Mouse (Mus musculus): ENCODE measurements around the gene Gm10306.

Gene Gm10306

GRCm38 (mm10) chr4:94556265-94557054, at the start of gene Gm10306, which contains the start of gene Caap1:
Gene Gm10306 (plus strand): TSS chr4:94556546.
Gene Caap1 (minus strand): TSS chr4:94556796.
- peak; percentile 92 for DNase-seq (ENCODE audit: low spot score)

DNA sequence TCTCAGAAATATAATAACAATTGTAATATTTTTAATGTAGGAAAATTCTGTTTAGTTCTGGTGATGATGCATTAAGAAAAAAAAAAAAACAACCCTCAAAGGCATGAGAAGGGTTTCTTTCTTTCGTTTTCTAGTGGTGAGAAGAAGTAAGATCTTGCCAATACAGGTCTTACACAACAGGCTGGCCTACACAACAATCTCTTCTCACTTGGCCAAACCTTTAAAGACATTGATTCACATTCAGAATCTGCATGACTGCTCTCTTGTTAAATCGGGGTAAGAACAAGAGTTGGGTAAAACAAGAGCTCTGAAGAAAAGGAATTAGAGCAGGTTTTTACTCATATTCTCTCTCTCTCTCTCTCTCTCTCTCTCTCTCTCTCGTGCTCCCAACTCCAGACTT, 41.0 kb upstream of the Gm10306 start:
- no peak for DNase-seq (ENCODE audit: low spot score)

DNA sequence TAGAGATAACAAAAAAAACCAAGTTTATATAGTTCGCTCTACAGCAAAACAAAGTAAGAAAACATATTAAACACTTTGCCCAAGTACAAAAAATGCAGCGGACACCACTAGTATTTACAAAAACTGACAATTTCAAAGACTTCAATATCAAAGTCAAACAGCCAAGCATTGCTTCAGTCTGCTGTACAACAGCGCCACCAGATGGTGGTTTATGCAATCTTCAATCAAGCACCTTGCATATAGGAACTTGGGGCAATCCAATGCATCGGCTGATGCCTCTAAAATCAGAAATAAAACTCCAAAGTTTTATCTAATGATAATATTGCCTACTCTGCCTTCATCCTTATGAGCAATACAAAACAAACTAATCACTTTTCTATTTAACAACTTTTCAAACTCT, 38.7 kb upstream of the Gm10306 start:
- peak; percentile 14 for DNase-seq (ENCODE audit: low spot score)

GRCm38 (mm10) chr4:94523321-94523720, 33.0 kb upstream of the Gm10306 start:
- no peak for DNase-seq (ENCODE audit: low spot score)

DNA sequence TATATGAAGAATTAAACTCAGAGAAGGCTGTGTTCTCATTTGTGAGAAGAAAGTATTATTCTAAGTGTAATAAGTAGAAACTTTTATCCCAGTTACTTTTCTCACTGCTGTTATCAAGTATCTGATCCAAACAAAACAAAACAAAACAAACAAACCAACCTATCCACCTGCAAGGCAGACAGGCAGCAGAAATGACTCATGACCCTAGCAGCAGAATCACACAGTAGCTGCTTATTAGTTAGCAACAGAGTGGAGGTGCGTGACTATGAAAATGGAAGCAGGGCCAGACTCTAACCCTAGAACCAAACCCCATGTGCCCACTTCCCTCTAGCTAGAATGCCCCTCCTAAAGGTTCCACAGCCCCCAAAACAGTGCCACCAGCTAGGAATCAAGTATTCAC, 26.9 kb upstream of the Gm10306 start:
- DNase-seq (ENCODE audit: low spot score), result no peak

- DNase-seq (ENCODE audit: low spot score), result no peak
These were observed 23.1 kb upstream of the Gm10306 start for GRCm38 (mm10) chr4:94533205-94533604.

DNA sequence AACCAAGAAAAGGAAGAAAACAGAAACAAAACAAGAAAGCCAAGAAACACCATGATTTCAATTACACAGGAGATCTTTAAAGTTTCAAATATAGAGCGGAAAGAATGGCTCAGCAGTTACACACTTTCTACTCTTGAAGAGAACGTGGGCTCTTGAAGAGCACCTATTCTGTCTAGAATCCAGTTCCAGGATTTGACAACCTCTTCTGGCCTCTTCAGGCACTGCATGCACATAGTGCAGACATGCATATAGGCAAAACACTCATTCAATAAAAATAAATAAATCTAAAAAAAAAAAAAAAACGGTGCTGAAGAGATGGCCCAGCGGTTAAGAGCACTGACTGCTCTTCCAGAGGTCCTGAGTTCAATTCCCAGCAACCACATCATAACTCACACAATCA, 13.3 kb upstream of the Gm10306 start:
- DNase-seq (ENCODE audit: low spot score), result no peak

DNA sequence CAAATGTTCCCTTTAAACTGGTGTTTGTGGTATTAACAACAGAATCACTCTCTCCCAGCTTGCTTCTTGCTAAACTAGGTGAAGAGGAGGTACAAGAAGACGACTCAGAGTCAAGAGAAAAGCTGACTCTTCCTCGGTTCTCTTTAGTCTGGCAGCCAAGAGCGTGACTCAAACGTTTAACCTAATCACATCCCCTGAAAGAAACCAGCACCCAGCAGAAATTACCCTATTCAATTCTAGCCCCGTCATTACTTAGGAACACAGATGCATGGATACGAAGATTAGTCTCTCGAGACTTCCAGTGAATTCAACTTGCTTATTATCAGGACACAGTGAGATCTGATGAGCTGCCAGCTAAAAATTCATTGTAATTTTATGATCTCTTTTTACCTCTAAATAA, 12.0 kb upstream of the Gm10306 start:
- no peak for DNase-seq (ENCODE audit: low spot score)

- DNase-seq (ENCODE audit: low spot score), result no peak
These were observed 1.3 kb upstream of the Gm10306 start for GRCm38 (mm10) chr4:94554955-94555494.

DNA sequence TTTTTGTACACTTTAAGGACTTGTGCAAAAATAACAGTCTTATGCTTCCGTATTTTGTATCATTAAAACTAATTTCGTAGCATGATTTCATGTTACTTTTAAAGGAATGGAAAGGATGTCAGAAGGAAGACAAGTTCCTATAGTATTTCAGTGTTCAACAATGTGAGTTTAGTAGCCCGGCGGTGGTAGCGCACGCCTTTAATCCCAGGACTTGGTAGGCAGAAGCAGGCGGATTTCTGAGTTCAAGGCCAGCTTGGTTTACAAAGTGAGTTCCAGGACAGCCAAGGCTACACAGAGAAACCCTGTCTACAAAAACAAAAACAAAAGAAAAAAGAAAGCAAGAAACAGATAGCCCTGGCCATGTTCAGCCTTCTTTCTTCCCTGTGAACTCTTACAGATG, 799 bp downstream of the Gm10306 start:
- no peak for DNase-seq (ENCODE audit: low spot score)

DNA sequence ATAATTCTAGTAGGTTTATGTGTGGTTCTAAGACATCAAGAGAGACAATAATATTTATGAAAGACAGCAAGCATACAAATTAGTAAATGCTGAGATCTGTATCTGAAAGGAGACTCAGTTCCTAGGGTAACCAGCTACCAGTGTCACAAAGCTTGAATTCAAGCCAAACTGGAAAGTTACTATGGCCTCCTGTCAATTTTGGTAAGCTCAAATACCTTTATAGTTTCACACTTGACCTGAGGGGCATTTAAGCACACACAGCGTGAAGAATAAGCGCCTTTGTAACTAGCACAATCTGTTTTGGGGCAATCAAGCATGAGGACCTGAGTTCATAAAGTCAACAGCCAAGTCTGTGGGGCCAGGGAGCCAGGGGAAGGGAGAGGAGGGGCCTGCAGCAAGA, 2.9 kb downstream of the Gm10306 start:
- no peak for DNase-seq (ENCODE audit: low spot score)

GRCm38 (mm10) chr4:94560316-94560715, 4.0 kb downstream of the Gm10306 start:
- DNase-seq (ENCODE audit: low spot score), result no peak

DNA sequence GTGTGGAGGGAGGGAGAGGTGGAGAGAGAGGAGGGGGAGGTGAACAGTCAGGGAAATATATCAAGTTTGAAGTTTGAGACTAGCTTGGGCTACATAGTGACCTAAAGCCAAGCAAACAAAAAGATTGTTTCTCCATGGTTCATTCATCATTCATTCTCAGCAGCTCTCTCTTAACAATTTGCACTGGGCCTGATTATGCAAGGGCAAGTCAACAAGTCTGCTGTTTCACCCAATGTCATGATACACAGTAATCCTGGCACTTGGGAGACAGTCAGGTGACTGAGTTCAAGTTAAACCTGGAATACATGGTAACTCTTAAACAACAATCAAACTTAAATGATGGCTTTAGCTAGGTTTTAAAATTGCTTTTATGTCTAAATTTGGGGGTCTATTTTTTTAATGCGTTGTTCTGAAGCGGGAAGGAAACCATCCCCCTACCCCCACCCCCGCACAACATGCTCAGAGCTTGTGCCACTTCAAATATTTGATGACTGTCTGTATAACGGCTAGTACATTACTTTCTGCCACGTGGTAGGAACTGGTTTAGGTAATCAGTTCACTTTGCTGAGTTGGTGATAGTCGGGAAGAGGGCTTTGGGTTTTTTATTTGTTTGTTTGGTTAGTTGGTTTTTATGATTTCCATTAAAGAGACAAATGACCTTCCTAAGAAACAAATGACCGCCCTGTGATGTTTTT, 5.8 kb downstream of the Gm10306 start:
- no peak for DNase-seq (ENCODE audit: low spot score)

DNA sequence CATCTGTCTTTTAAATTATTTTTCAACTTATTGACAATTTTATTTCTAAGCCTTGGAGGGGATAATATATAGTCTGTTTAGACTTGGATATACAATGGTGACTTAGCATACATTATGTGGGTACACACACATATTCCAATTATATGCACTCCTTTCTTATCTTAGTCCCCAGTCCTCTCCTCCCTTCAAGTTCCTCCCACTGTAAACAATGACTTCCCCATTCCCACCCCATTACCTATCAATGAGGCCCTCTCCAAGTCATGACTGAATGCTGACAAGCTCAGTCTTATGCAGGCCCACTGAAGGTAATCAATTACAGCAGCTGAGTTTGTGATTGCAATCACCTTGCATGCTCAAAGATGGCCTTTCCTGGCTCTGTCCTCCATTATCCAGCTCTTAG, 8.0 kb downstream of the Gm10306 start:
- no peak for DNase-seq (ENCODE audit: low spot score)

- no peak for DNase-seq (ENCODE audit: low spot score)
These were observed 16.3 kb downstream of the Gm10306 start for GRCm38 (mm10) chr4:94572677-94573076.

DNA sequence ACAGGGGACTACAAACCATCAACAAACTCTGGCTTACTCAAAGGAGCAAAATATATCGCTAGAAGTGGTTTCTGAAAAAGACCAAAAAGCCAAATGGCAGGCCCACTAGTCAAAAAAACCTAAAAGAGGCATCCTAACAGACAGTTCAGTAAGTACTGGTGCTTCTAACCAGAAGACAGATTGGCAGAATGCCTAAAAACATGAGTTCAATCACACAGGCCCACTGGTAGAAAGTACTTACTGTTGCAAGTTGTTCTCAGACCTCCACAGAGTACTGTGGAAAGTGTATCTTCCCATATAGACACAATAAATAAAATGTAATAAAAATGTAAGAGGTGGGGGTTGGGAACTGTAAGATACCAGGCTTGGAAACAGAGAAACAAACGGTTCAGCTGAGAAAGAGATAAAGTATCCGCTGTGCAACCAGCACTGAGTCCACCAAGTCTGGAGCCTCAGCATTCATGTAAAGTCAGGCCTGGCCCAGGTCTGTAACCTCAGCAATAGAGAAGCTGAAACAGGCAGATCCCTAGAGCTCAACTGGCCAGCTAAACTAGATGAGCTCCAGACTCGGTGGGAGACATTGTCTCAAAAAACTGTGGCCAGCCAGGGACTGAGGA, 35.5 kb downstream of the Gm10306 start:
- DNase-seq (ENCODE audit: low spot score), result no peak

DNA sequence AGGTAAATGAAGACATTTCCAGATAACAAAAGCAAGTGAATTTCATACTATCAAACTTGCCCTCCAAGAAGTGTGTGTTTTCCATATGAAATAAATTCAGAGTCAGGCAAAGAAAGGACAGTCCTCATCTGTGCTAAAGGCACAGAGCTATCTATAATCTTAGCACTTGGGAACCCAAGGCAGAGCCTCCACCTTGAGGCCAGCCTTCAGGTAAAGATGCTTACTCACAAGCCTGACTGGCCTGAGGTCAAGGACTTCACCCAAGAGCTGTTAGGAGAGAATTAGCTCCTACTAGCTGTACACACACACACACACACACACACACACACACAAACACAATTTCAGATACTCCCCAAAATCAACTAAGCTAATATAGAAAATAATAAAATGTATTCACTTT, 36.4 kb downstream of the Gm10306 start:
- no peak for DNase-seq (ENCODE audit: low spot score)

DNA sequence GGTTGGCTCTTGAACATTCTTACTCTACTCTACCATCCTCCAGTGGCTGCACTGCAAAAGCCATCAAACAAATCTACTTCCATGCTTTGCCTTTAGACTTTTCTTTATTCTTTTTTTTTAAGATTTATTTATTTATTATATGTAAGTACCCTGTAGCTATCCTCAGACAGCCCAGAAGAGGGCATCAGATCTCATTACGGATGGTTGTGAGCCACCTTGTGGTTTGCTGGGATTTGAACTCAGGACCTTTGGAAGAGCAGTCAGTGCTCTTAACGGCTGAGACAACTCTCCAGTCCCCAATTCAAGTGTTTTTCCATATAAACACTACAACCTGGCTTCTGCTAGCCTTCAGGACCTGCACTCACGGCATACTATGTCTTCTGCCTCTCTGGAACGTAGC, 45.0 kb downstream of the Gm10306 start:
- DNase-seq (ENCODE audit: low spot score), result no peak

- no peak for DNase-seq (ENCODE audit: low spot score)
These were observed 46.2 kb downstream of the Gm10306 start for GRCm38 (mm10) chr4:94602496-94603030.

GRCm38 (mm10) chr4:94603031-94603629, 46.8 kb downstream of the Gm10306 start, which contains the start of gene Plaa:
Gene Plaa (minus strand): TSS chr4:94603244.
- peak; percentile 91 for DNase-seq (ENCODE audit: low spot score)

DNA sequence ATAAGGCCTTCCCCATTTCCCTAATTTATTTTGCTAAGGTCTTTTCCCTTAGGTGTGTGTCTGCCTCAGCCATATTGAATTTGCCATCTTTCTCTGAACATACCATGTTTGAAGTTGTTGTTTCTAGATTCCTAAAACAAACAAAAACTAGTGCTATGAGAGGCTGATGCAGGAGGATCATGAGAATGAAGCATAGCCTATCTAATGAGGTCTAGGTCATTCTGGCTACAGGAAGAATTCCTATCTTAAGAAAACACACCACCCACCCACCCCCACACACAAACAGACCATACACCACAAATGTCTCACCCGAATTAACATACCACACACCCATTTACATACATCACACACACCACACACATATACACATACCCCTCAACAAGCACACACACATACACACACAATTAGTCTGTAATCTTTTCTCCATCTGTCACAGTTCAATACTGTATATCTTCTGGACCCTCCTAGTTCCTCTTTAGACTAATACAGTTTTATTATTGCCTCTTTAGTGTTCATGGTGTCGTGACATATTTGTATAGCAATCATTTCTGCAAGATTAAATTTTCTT, 48.2 kb downstream of the Gm10306 start:
- DNase-seq (ENCODE audit: low spot score), result no peak

- no peak for DNase-seq (ENCODE audit: low spot score)
These were observed 49.2 kb downstream of the Gm10306 start for GRCm38 (mm10) chr4:94605591-94605990.

Measured in lung, postnatal 25 days (tissue).